Mouse (Mus musculus): ENCODE results near the gene Sult2b1.

GRCm38 (mm10) chr7:45712022-45712757 lies 72.3 kb downstream of the Sult2b1 start:
- TF ChIP-seq CTCF (IDR thresholded peaks at IDR 0.05; ENCODE audit: control insufficient read depth, insufficient read depth, insufficient replicate concordance, low read depth, low read length) (no peak), POLR2A (IDR thresholded peaks at IDR 0.05; ENCODE audit: control insufficient read depth, low read depth, low read length) (no peak)
